ENCODE assay signal across 11 mouse cellular contexts in the genomic region with DNA sequence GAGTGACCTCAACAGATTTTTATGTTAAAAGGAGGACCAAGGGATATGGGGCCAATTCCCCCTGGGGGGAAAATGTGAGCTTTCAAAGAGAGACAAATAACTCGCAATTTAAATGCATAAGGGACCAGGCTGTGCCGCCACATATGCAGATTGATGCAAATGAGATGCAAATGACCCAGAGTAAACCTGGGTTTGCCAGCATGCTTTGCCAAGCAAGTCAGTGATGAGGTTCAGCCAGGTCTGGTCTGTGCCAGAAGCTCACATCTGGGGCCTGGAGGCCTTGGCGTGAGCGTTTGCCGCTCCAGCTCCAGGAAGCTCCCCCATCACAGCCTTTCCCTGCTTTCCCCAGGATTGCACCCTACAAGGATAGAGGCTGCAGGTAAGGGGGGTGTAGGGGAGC.
DNase-seq lines count a peak whose midpoint lies in the region; ATAC-seq lines count a peak whose summit lies in the region.
"Had no signal": no experiment of that assay in that cellular context is flagged by ENCODE, and none has a peak within 500 bp of the region (broad histone marks: within the 10 kb centered on the region; RNA-seq: fewer than 3 reads in every experiment).

No protein-coding gene starts in this region.

- peaks cover 14% of the 10 kb centered on the region for H3K4me1 ChIP-seq in kidney, embryonic 16.5 days (ENCODE audit: insufficient read depth, low read length)
- peaks cover 29% of the 10 kb centered on the region for H3K4me1 ChIP-seq in forebrain, embryonic 10.5 days
- peaks cover 31% of the 10 kb centered on the region for H3K4me1 ChIP-seq in midbrain, embryonic 12.5 days
- peaks cover 32% of the 10 kb centered on the region for H3K4me1 ChIP-seq in heart, embryonic 10.5 days
- H3K4me1 ChIP-seq: limb, embryonic 15.5 days had no signal

- ATAC-seq in kidney, embryonic 16.5 days (ENCODE audit: low FRiP score, low TSS enrichment): no peak
- ATAC-seq in midbrain, embryonic 12.5 days (ENCODE audit: low FRiP score, low read depth): no peak

- no peak overlapping the region for H3K4me3 ChIP-seq in kidney, embryonic 16.5 days (ENCODE audit: low read length)
- H3K4me3 ChIP-seq in forebrain, embryonic 10.5 days: no peak overlapping the region
- no peak overlapping the region for H3K4me3 ChIP-seq in midbrain, embryonic 12.5 days
- no peak overlapping the region for H3K4me3 ChIP-seq in heart, embryonic 10.5 days
- H3K4me3 ChIP-seq: limb, embryonic 15.5 days had no signal

- H3K9ac ChIP-seq in kidney, embryonic 16.5 days (replicated peaks; ENCODE audit: low read length): no peak overlapping the region
- no peak overlapping the region for H3K9ac ChIP-seq in midbrain, embryonic 12.5 days (replicated peaks)
- H3K9ac ChIP-seq: limb, embryonic 15.5 days had no signal

- no peak overlapping the region for H3K27ac ChIP-seq in kidney, embryonic 16.5 days (ENCODE audit: low read length)
- peak overlapping the region; percentile 45; the same call in 1 of the 2 replicates for H3K27ac ChIP-seq in forebrain, embryonic 10.5 days
- H3K27ac ChIP-seq in midbrain, embryonic 12.5 days (replicated peaks): 0 out of 2 replicates have a peak overlapping the region, but pooled peaks have one; percentile 60
- no peak overlapping the region for H3K27ac ChIP-seq in heart, embryonic 10.5 days
- H3K27ac ChIP-seq: limb, embryonic 15.5 days had no signal

- no peaks in the 10 kb centered on the region for H3K36me3 ChIP-seq in kidney, embryonic 16.5 days (ENCODE audit: insufficient read depth, low read length)
- H3K36me3 ChIP-seq in forebrain, embryonic 10.5 days (replicated peaks): no peaks in the 10 kb centered on the region
- H3K36me3 ChIP-seq in midbrain, embryonic 12.5 days: no peaks in the 10 kb centered on the region
- no peaks in the 10 kb centered on the region for H3K36me3 ChIP-seq in heart, embryonic 10.5 days
- H3K36me3 ChIP-seq: limb, embryonic 15.5 days had no signal

- no peaks in the 10 kb centered on the region for H3K9me3 ChIP-seq in kidney, embryonic 16.5 days (ENCODE audit: low read length)
- H3K9me3 ChIP-seq in forebrain, embryonic 10.5 days: no peaks in the 10 kb centered on the region
- H3K9me3 ChIP-seq in midbrain, embryonic 12.5 days: no peaks in the 10 kb centered on the region
- no peaks in the 10 kb centered on the region for H3K9me3 ChIP-seq in heart, embryonic 10.5 days
- H3K9me3 ChIP-seq: limb, embryonic 15.5 days had no signal

- H3K4me2 ChIP-seq in kidney, embryonic 16.5 days (replicated peaks; ENCODE audit: low read depth, low read length): no peak overlapping the region
- no peak overlapping the region for H3K4me2 ChIP-seq in midbrain, embryonic 12.5 days (replicated peaks)
- H3K4me2 ChIP-seq: limb, embryonic 15.5 days had no signal

- H3K27me3 ChIP-seq in kidney, embryonic 16.5 days (ENCODE audit: insufficient read depth, low read length): no peaks in the 10 kb centered on the region
- H3K27me3 ChIP-seq in forebrain, embryonic 10.5 days (ENCODE audit: poor library complexity, severe bottlenecking): no peaks in the 10 kb centered on the region
- H3K27me3 ChIP-seq in midbrain, embryonic 12.5 days: no peaks in the 10 kb centered on the region
- 0 out of 2 replicates have a peak, but pooled peaks cover 3% of the 10 kb centered on the region for H3K27me3 ChIP-seq in heart, embryonic 10.5 days (ENCODE audit: insufficient read depth, poor library complexity, severe bottlenecking)
- H3K27me3 ChIP-seq: limb, embryonic 15.5 days had no signal

- DNase-seq in kidney, adult 9 months: peak; percentile 62
- no peak for DNase-seq in forebrain, embryonic 10.5 days (ENCODE audit: extremely low spot score, low spot score)
- DNase-seq in frontal cortex, postnatal 36 days (ENCODE audit: low spot score in 2 of 2): peak; percentile 51 to 66
- no peak for DNase-seq in T-cell, adult 2 months (ENCODE audit: low spot score)
- no peak for DNase-seq in thymus, postnatal 36 days
- DNase-seq in heart, embryonic 10.5 days (ENCODE audit: low spot score): no peak
- DNase-seq: gastrocnemius, postnatal 14 days; thymus, adult 2 months had no signal

- WGBS in kidney, embryonic 16.5 days: 87% methylated on average over 5 of the region's 5 CpGs
- WGBS in forebrain, embryonic 10.5 days: 81% methylated on average over 5 of the region's 5 CpGs
- 58% methylated on average over 5 of the region's 5 CpGs for WGBS in midbrain, embryonic 12.5 days
- 69% methylated on average over 5 of the region's 5 CpGs for WGBS in heart, embryonic 10.5 days

Comparison
In these comparisons a context has a peak if more than half of its experiments do, and no peak if none do; other contexts are left out.
1. DNase-seq: peak in kidney, adult 9 months (single experiment) and frontal cortex, postnatal 36 days (2 of 2); none in forebrain, embryonic 10.5 days (single experiment), T-cell, adult 2 months (single experiment), thymus, postnatal 36 days (0 of 2) and heart, embryonic 10.5 days (single experiment).
2. H3K27ac ChIP-seq: peak in forebrain, embryonic 10.5 days (single experiment) and midbrain, embryonic 12.5 days (single experiment); none in kidney, embryonic 16.5 days (single experiment) and heart, embryonic 10.5 days (single experiment).